ENCODE assay signal across 11 mouse cellular contexts in the genomic region with DNA sequence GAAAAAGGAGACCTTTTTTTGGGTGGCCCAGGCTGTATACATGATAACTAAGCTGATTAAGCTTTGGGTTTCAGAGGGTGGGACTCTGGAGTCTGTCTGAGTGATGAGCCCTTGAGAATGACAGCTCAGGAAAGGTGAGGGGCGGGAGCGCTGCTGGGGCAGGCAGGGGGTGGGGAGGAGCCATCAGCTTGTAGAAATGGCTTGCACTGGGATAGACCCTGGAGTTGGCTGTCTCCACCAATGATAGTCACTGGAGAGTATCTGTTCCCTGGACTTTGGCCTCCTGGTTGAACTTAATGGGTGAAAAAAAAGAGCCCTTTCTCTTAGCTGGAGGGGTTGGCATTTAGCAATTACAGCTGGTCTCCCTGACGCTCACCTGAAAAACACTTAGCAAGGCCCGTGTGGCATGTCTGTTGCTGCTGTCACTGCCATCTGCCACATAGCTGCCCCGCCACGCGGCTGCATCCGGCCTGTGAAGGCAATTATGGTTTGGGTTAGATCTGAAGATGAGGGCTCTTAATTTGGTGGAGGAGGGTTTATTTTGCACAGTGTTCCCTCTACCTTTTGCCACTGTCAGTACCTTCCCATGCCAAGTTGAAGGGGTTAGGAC. TPM values are rescaled to one million over a fixed set of nuclear protein-coding genes. Genes with fewer than 3 reads are reported as not detected.
DNase-seq lines count a peak whose midpoint lies in the region; ATAC-seq and TF ChIP-seq lines count a peak whose summit lies in the region.
"Had no signal": no experiment of that assay in that cellular context is flagged by ENCODE, and none has a peak within 500 bp of the region (broad histone marks: within the 10 kb centered on the region; RNA-seq: fewer than 3 reads in every experiment).

No protein-coding gene starts in this region.

- no peak overlapping the region for H3K4me2 ChIP-seq in forebrain, embryonic 11.5 days (ENCODE audit: low read depth, low read length, severe bottlenecking)
- H3K4me2 ChIP-seq in embryonic facial prominence, embryonic 13.5 days = no peak overlapping the region
- H3K4me2 ChIP-seq in kidney, postnatal 0 days (ENCODE audit: low read length) = no peak overlapping the region

- ATAC-seq in forebrain, embryonic 11.5 days (replicated peaks; ENCODE audit: low FRiP score) = no peak
- peak; percentile 18 for ATAC-seq in CD4-positive, CD25-positive, alpha-beta regulatory T cell, adult 4 months
- ATAC-seq in embryonic facial prominence, embryonic 13.5 days (ENCODE audit: insufficient number of reproducible peaks, insufficient read depth, low FRiP score, low TSS enrichment, low read depth) = no peak
- peak; percentile 69 for ATAC-seq in kidney, postnatal 0 days (replicated peaks; ENCODE audit: low FRiP score, low read depth)

- DNase-seq in forebrain, embryonic 11.5 days (ENCODE audit: low spot score) = no peak
- no peak for DNase-seq in forebrain, embryonic 10.5 days (ENCODE audit: extremely low spot score, low spot score)
- no peak for DNase-seq in kidney, postnatal 0 days (ENCODE audit: low spot score)
- DNase-seq in heart, postnatal 10 days = no peak
- no peak for DNase-seq in adrenal gland, postnatal 14 days
- no peak for DNase-seq in adrenal gland, postnatal 4 days (ENCODE audit: low spot score in 2 of 2)
- DNase-seq: B cell, adult 2 months; gastrocnemius, postnatal 14 days had no signal

- H3K9ac ChIP-seq in forebrain, embryonic 11.5 days (ENCODE audit: low read length) = no peak overlapping the region
- H3K9ac ChIP-seq in embryonic facial prominence, embryonic 13.5 days = no peak overlapping the region
- H3K9ac ChIP-seq in kidney, postnatal 0 days (ENCODE audit: low read depth, low read length) = no peak overlapping the region

- H3K9me3 ChIP-seq in forebrain, embryonic 11.5 days (ENCODE audit: control insufficient read depth, low read length) = no peaks in the 10 kb centered on the region
- H3K9me3 ChIP-seq in forebrain, embryonic 10.5 days = 0 out of 2 replicates have a peak, but pooled peaks cover 3% of the 10 kb centered on the region
- no peaks in the 10 kb centered on the region for H3K9me3 ChIP-seq in embryonic facial prominence, embryonic 13.5 days
- no peaks in the 10 kb centered on the region for H3K9me3 ChIP-seq in kidney, postnatal 0 days (replicated peaks; ENCODE audit: low read length)

- H3K27me3 ChIP-seq in forebrain, embryonic 11.5 days (ENCODE audit: control insufficient read depth, insufficient read depth, low read length) = no peaks in the 10 kb centered on the region
- no peaks in the 10 kb centered on the region for H3K27me3 ChIP-seq in forebrain, embryonic 10.5 days (ENCODE audit: poor library complexity, severe bottlenecking)
- no peaks in the 10 kb centered on the region for H3K27me3 ChIP-seq in embryonic facial prominence, embryonic 13.5 days
- H3K27me3 ChIP-seq in kidney, postnatal 0 days (ENCODE audit: insufficient read depth, low read length) = no peaks in the 10 kb centered on the region
- H3K27me3 ChIP-seq: megakaryocyte, embryonic 14.5 days had no signal

- H3K27ac ChIP-seq in forebrain, embryonic 11.5 days (ENCODE audit: low read depth, low read length) = peak overlapping the region; percentile 41; the same call in 1 of the 2 replicates
- no peak overlapping the region for H3K27ac ChIP-seq in forebrain, embryonic 10.5 days
- peak overlapping the region; percentile 3; the same call in 1 of the 2 replicates for H3K27ac ChIP-seq in embryonic facial prominence, embryonic 13.5 days
- H3K27ac ChIP-seq in kidney, postnatal 0 days = 0 out of 2 replicates have a peak overlapping the region, but pooled peaks have one; percentile 57

- no peak overlapping the region for H3K4me3 ChIP-seq in forebrain, embryonic 11.5 days (ENCODE audit: low read depth, low read length)
- H3K4me3 ChIP-seq in forebrain, embryonic 10.5 days = no peak overlapping the region
- H3K4me3 ChIP-seq in embryonic facial prominence, embryonic 13.5 days = no peak overlapping the region
- H3K4me3 ChIP-seq in kidney, postnatal 0 days (replicated peaks; ENCODE audit: low read depth, low read length) = no peak overlapping the region
- H3K4me3 ChIP-seq: megakaryocyte, embryonic 14.5 days had no signal

- peaks cover 6% of the 10 kb centered on the region for H3K4me1 ChIP-seq in forebrain, embryonic 11.5 days (replicated peaks; ENCODE audit: control insufficient read depth, insufficient read depth, low read length)
- peaks cover 47% of the 10 kb centered on the region for H3K4me1 ChIP-seq in forebrain, embryonic 10.5 days
- H3K4me1 ChIP-seq in embryonic facial prominence, embryonic 13.5 days = peaks cover 19% of the 10 kb centered on the region
- H3K4me1 ChIP-seq in kidney, postnatal 0 days (replicated peaks; ENCODE audit: insufficient read depth, low read length) = peaks cover 14% of the 10 kb centered on the region

- WGBS in forebrain, embryonic 11.5 days = 86% methylated on average over 8 of the region's 8 CpGs
- 91% methylated on average over 8 of the region's 8 CpGs for WGBS in forebrain, embryonic 10.5 days
- WGBS in embryonic facial prominence, embryonic 13.5 days = 74% methylated on average over 8 of the region's 8 CpGs
- 85% methylated on average over 8 of the region's 8 CpGs for WGBS in kidney, postnatal 0 days

- no peaks in the 10 kb centered on the region for H3K36me3 ChIP-seq in forebrain, embryonic 11.5 days (ENCODE audit: control insufficient read depth, insufficient read depth, low read length)
- H3K36me3 ChIP-seq in forebrain, embryonic 10.5 days (replicated peaks) = peaks cover 75% of the 10 kb centered on the region
- peaks cover 67% of the 10 kb centered on the region for H3K36me3 ChIP-seq in embryonic facial prominence, embryonic 13.5 days
- H3K36me3 ChIP-seq in kidney, postnatal 0 days (ENCODE audit: insufficient read depth, low read length) = peaks cover 26% of the 10 kb centered on the region

- intact Hi-C loops in heart, postnatal 10 days (cut with DNase I) = no loop called here

- no peak for TF ChIP-seq CTCF in kidney, postnatal 0 days (IDR thresholded peaks at IDR 0.05; ENCODE audit: low read depth)

RNA-seq across cellular contexts. Expression of a gene that starts 23.5 kb away (rescaled TPM):
- 44.2 and 49.3 TPM in 2 replicates for polyA plus RNA-seq in forebrain, embryonic 11.5 days (2014; fragmentation: Nextera tagmentation; extraction: Ambion mirVana)
- 42.4 and 47.0 TPM in 2 replicates for polyA plus RNA-seq in forebrain, embryonic 10.5 days (2016; fragmentation: Nextera tagmentation; extraction: Ambion mirVana)
- 10 to 100 TPM; 43.3 to 45.1 TPM for polyA plus RNA-seq in CD4-positive, CD25-positive, alpha-beta regulatory T cell, adult 4 months (2017; shearing (Covaris generic))
- 71.4 and 72.2 TPM in 2 replicates for polyA plus RNA-seq in embryonic facial prominence, embryonic 13.5 days (2015; fragmentation: Nextera tagmentation; extraction: Ambion mirVana)
- 106 and 121 TPM in 2 replicates for polyA plus RNA-seq in kidney, postnatal 0 days (2015; fragmentation: Nextera tagmentation; extraction: Ambion mirVana)
- total RNA-seq in heart, postnatal 10 days (2021) = 100 to 1,000 TPM; 160 to 173 TPM
- total RNA-seq in adrenal gland, postnatal 14 days (2021) = 259 and 278 TPM in 2 replicates
- 100 to 1,000 TPM; 314 to 322 TPM for total RNA-seq in adrenal gland, postnatal 4 days (2021)

Comparison
In these comparisons a context has a peak if more than half of its experiments do, and no peak if none do; other contexts are left out.
1. ATAC-seq: peak in CD4-positive, CD25-positive, alpha-beta regulatory T cell, adult 4 months (single experiment) and kidney, postnatal 0 days (single experiment); none in forebrain, embryonic 11.5 days (single experiment) and embryonic facial prominence, embryonic 13.5 days (single experiment).